Mouse (Mus musculus): ENCODE measurements at regions not wholly inside any gene's neighbourhood (a gene's known extent, or its start where the extent isn't known, plus 50 kb on each side); places are given as distances from the start of the nearest gene placed in this dataset.

DNA sequence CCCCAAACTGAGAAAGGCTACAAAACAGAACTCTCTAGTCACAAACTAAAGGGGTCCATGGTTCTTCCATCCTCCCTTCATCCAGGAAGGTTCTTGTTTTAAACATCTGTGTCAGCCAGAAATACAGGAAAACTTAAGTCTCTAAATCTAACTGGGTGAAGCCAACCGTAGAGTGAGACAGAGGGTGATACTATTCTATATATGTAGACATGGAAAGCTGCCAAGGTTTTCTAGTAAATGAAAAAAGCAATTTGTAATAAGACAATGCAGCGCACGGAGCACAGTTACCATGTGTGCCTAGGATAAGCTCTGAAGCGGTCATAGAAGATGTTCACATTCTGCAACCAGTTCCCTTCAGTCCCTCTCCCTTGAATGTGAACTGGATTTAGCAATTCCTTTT is 55.4 kb downstream of the Ppp1r3c start:
- DNase-seq: no peak

DNA sequence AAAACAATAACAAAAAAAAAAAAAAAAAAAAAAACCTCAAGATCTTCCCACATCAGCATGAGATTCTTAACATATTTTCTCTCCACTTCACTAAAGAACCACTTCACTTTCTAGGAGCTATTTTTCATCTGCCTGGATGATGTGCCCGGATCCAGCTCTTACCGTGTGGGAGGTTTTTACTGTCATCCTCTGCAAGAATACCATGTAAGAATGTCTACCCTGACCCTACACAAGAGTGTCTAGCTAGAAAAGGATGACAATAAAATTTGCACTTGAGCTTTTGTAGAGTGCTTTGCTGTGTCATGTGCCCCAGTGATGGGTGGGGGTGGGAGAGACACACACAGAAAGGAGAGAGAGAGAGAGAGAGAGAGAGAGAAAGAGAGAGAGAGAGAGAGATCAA is 56.1 kb downstream of the Ppp1r3c start:
- peak; percentile 3 for DNase-seq

DNA sequence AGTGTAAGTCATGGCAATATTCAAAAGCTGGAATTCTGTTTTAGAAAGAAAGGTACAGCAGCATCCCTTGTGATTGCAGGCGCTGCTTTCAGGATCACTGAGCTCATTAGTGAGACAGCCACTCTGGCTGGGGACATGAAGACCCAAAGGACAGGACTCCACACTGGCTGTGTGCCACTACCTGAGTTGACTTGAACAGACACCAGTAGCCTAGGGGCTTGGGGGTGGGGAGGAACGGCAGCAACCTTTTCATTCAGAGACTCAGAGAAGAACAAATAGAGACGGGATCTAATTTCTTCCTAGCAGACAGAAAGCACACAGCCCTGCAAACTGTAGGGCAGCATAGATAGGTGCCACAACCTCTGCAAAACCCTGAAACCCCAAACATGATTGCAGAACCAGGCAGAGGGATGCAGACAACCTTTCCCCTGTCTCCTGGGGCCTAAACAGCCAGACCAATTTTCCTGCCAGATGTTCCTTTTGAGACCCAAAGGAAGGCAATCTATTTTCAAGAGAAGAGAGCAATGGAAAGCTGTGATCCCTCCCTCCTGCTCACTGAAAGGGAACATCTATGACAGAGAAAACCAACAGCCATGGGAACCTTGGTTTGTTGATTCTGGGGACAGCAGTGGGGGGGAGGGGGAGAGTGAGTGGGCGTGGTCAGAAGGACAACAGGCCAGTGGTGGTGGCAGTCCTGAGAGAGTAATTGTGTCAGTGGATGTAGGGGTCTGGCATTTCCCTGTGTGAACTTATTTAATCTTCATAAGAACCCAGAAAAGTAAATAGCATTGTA is 57.2 kb downstream of the Ppp1r3c start:
- peak; percentile 66 for DNase-seq

DNA sequence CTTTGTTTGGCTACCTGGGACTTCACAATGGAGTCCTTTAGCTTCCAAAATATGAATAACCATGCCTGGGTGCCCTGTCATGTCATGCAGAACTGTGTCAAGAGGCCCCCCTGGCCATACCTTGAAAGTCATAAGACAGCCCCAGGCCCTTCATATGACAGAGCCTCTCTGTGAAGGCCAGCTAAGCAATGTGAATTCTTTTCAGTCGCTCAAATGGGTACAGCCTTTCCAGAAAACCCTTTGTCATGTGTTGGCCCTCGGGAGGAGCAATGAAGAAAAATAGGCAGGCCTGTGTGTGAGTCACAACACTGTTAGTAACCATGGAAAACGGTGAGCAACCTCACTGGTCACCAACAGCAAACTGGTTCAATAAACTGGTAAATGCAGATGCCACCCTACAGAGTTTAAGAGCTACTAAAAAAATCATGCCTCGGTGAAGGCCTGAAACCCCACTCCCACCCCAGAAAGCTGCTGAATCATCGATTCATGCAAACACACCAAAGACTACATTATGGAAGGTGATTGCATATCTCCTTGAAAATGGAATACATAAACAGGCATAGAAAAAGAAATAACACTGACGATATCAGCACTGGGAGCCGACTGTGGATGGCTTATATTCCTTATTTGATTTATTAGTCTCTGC is 57.9 kb downstream of the Ppp1r3c start:
- DNase-seq: peak; percentile 4

DNA sequence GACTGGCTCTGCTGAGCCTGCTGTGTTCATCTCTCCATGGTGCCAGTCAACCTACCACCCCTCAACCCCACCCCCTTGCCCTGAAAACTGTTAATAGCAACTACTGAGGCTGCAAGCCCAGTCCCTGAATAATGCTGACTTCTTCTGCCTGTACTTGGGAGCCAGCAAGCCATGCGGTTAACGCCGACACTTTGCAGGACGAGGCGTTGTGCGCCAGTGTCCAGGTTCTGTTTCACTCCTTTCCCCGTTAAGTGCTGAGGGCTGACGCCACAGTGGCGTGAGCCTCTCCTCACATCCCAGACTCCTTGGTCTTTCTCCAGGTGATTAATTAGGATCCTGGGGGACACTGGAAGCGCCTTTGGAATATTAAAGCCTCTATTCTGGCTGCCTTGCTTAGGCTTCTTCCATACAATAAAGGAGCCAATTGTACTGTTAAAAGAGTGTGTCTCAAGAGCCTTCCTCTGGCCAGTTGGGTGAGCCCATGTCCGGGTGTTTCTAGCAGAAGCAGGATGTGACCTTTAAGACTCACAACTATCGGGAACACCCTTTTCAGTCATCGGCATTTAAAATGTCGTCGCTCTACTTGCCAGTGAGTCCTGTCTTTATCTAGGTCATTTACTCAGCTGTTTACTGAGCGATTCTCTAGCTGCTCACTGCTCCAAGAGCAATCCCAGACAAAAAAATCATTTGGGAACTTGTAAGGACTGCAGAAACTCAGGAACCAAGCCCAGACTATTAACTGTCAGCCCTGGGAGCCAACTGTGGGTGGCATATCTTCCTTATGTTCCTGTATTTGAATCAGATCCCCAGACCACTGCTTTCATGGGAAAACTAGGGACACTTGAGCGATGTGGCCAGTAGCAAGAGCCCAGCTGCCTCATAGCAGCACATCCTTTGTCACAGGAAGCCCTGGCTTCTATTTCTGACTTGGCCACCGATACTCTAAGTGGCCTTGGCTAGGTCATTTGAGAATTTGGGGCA is 59.1 kb downstream of the Ppp1r3c start:
- peak; percentile 49 for DNase-seq

DNA sequence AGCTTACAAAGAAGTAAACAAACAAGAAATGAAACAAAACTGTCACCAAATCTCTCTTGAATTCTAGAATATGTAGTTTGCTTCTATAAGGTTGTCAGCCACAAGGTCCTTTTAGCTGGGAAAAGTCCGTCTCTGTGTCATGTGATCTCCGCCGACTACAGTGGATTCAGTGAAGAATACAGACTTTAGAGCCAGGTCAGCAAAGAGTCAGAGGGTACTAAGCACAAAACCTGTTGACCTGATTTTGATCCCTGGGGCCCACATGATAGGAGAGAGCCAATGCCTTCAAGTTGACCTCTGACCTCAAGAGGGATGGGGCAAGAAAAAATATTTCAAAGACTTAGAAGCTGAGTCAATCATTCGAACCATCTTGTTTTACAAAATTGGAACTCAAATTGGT is 61.5 kb downstream of the Ppp1r3c start:
- no peak for DNase-seq

DNA sequence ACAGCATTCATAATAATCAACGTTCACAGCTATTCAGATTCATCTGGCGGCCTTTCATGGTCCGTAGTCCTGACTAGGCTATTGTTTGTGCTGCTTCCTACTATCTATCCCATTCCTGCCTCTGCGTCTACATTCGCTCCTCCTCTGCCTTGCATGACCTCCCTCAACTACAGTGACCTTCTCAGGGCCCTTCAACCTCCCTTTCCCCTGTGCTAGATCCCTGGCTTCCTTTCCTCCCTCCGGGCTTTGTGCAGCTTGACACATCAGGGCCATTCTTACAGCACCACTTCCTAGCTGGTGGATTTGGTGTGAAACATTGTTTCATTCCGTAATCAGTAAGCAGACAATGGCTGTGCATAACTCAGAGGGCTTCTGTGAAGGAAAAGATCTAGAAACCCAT is 65.6 kb downstream of the Ppp1r3c start:
- no peak for DNase-seq
